Mouse (Mus musculus) adrenal gland, postnatal 14 days (tissue): ENCODE results near the gene Tomm40. TPM values are rescaled to one million over a fixed set of nuclear protein-coding genes. Genes with fewer than 3 reads are reported as not detected.

ENCODE experiments used
- total RNA-seq: library from RNA; stranded (reverse); gene quantifications from 2 replicates; pipeline ENCODE4 v1.2.3, GENCODE M21; 2021

Tomm40 gene
- total RNA-seq, 1 experiment from 2014 or later: 136 TPM

Other genes with a start within 250 kb of the Tomm40 start
- gene Bloc1s3, start 207.1 kb downstream of the Tomm40 start, total RNA-seq: 6.7 and 8.6 TPM in 2 replicates
- gene Trappc6a, start 207.0 kb downstream of the Tomm40 start, total RNA-seq: 69.4 and 71.2 TPM in 2 replicates
- gene Nkpd1, start 197.6 kb downstream of the Tomm40 start, total RNA-seq: 0.15 and 0.83 TPM in 2 replicates
- gene Ppp1r37, start 152.4 kb downstream of the Tomm40 start, total RNA-seq: 58.8 and 64.2 TPM in 2 replicates
- 0.44 and 1.1 TPM in 2 replicates for gene Zfp296, start 138.2 kb downstream of the Tomm40 start, total RNA-seq
- gene Gemin7, start 137.8 kb downstream of the Tomm40 start, total RNA-seq: 59.3 and 65.4 TPM in 2 replicates
- 36.9 and 52.2 TPM in 2 replicates for gene Clasrp, start 111.0 kb downstream of the Tomm40 start, total RNA-seq
- gene Relb, start 86.0 kb downstream of the Tomm40 start, total RNA-seq: 19.3 and 26.2 TPM in 2 replicates
- 116 and 119 TPM in 2 replicates for gene Clptm1, start 50.4 kb downstream of the Tomm40 start, total RNA-seq
- gene Apoc2, start 37.5 kb downstream of the Tomm40 start, total RNA-seq: 53.4 TPM in 1 of 2 replicates, not detected in the other
- gene Gm44805, start 34.0 kb downstream of the Tomm40 start, total RNA-seq: 1.7 and 2.6 TPM in 2 replicates
- 72.2 and 240 TPM in 2 replicates for gene Apoc4, start 34.0 kb downstream of the Tomm40 start, total RNA-seq
- 845 and 1,967 TPM in 2 replicates for gene Apoc1, start 22.8 kb downstream of the Tomm40 start, total RNA-seq
- gene Apoe, start 16.2 kb downstream of the Tomm40 start, total RNA-seq: 972 and 3,675 TPM in 2 replicates
- 90.1 and 94.7 TPM in 2 replicates for gene Nectin2, start 35.0 kb upstream of the Tomm40 start, total RNA-seq
- 59.8 and 70.8 TPM in 2 replicates for gene Bcam, start 55.6 kb upstream of the Tomm40 start, total RNA-seq
- 1.4 TPM in 1 of 2 replicates, not detected in the other for gene Cblc, start 81.4 kb upstream of the Tomm40 start, total RNA-seq
- gene Bcl3, start 107.3 kb upstream of the Tomm40 start, total RNA-seq: 26.6 and 36.9 TPM in 2 replicates
- gene Gm19345, start 136.6 kb upstream of the Tomm40 start, total RNA-seq: 0.59 TPM in 1 of 2 replicates, not detected in the other
- 0.33 and 0.38 TPM in 2 replicates for gene Ceacam16, start 145.9 kb upstream of the Tomm40 start, total RNA-seq
- gene Ceacam19, start 172.5 kb upstream of the Tomm40 start, total RNA-seq: not detected in 2 replicates
- gene Pvr, start 205.7 kb upstream of the Tomm40 start, total RNA-seq: 31.0 and 34.1 TPM in 2 replicates
- 0.41 and 0.75 TPM in 2 replicates for gene Igsf23, start 235.3 kb upstream of the Tomm40 start, total RNA-seq
- gene Ceacam20, start 250.0 kb upstream of the Tomm40 start, total RNA-seq: not detected in 2 replicates